Mouse (Mus musculus) T-helper 2 cell (primary cell): ENCODE results near the gene Gm21149.
"Not testable (repeated sequence)": the region's sequence is repeated elsewhere in the genome, so short reads cannot be mapped to it uniquely, and the experiment has no call there.

Experiments
- in situ Hi-C: fragments of 300-600 bp; cut with MboI, MseI; formaldehyde crosslinking; loops from one replicate; pipeline ENCODE4 v1.15.1; 2025; ENCODE audit warnings: high pct_unique_total_duplicates

Gm21149 gene

GRCm38 (mm10) chr5:15476423-15476822, at the start of gene Gm21149:
Gene Gm21149, minus strand, starts transcription at chr5:15476523.
- in situ Hi-C loops = loop anchor here (5.0 kb wide), 1 partner anchor 51 kb away; the partner anchor contains the start of gene Gm21190

GRCm38 (mm10) chr5:15522470-15522869, 46.1 kb upstream of the Gm21149 start:
- in situ Hi-C loops = not testable (repeated sequence)

- in situ Hi-C loops = not testable (repeated sequence)
Observed at GRCm38 (mm10) chr5:15522028-15522427, 45.7 kb upstream of the Gm21149 start.

- in situ Hi-C loops = not testable (repeated sequence)
Observed at GRCm38 (mm10) chr5:15520418-15520817, 44.1 kb upstream of the Gm21149 start.

DNA sequence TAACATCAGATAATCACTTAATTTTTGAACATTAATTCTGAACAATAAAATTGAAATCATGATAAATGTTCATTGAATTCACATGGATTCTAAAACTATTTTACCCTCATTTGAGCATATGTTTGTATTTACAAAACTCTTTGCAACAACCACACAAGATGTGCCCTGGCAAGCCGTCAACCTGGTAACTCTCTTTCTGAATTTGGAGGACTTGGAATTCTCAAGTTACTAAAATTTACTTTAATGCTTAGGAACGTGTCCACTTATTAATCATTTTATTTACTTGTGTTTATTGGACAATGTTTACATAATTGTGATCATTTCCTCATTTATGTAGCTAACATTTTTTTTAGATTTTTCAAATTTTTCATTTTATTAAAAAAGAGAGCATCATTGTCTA, 40.8 kb upstream of the Gm21149 start:
- in situ Hi-C loops = not testable (repeated sequence)

DNA sequence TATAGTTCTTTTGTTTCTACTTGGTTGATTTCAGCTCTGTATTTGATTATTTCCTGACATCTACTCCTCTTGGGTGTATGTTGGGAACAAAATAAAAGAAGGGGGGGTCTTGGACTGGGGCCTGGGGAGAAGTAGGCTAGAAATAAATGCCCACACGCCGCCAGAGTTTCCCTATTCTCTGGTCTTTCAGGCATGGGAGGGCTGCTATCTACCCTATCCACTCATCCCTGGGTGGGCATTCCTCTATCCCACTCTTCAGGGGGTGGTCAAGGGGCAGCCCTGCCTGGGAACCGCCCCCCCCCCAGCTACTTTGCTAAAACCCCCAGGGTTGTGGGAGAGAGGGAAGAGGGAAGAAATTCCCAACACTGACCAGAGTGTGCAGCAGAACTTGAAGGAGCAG, 35.9 kb upstream of the Gm21149 start:
- in situ Hi-C loops = loop anchor here (5.0 kb wide), 1 partner anchor 555 kb away; no protein-coding TSS in a partner anchor

- in situ Hi-C loops = loop anchor here (5.0 kb wide), 2 partner anchors 182 to 553 kb away; no protein-coding TSS in a partner anchor
Observed at GRCm38 (mm10) chr5:15509911-15510310, 33.6 kb upstream of the Gm21149 start.

- in situ Hi-C loops = loop anchor here (5.0 kb wide), 1 partner anchor 184 kb away; no protein-coding TSS in a partner anchor
Observed at GRCm38 (mm10) chr5:15508460-15509451, 32.4 kb upstream of the Gm21149 start.

GRCm38 (mm10) chr5:15507757-15508459, 31.6 kb upstream of the Gm21149 start:
- in situ Hi-C loops = loop anchor here (5.0 kb wide), 1 partner anchor 184 kb away; no protein-coding TSS in a partner anchor

- in situ Hi-C loops = loop anchor here (5.0 kb wide), 1 partner anchor 185 kb away; no protein-coding TSS in a partner anchor
Observed at GRCm38 (mm10) chr5:15507309-15507619, 30.9 kb upstream of the Gm21149 start.

- in situ Hi-C loops = loop anchor here (5.0 kb wide), 1 partner anchor 186 kb away; no protein-coding TSS in a partner anchor
Observed at GRCm38 (mm10) chr5:15506575-15507308, 30.4 kb upstream of the Gm21149 start.

DNA sequence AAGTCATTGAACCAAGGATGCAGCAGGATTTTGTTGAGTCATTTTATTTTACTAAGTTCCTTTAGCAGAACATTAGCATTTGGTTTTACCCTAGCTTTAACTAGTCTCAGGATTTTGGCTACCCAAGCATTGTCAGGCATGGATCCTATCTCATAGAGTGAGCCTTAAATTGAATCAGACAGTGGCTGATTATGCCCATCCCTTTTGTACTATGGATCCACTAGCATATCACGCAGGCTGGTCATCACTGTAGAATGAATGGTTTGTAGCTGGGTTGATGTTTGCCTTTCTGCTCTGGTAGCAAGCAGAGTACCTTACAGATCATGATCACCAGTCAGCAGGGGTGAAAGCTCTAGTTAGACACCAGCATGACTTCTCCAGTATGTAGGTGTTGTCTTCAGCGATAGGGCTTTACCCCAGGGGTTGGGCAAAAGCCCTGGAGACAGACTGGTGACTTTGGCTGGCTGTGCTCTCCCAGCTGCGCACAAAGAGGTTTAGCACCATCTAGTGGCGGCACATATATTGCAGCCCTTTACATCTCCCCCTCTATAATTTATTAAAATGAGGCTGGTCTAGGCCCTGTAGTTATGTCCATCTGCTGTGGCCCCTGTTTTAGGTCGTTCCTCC, 22.6 kb upstream of the Gm21149 start:
- in situ Hi-C loops = not testable (repeated sequence)

DNA sequence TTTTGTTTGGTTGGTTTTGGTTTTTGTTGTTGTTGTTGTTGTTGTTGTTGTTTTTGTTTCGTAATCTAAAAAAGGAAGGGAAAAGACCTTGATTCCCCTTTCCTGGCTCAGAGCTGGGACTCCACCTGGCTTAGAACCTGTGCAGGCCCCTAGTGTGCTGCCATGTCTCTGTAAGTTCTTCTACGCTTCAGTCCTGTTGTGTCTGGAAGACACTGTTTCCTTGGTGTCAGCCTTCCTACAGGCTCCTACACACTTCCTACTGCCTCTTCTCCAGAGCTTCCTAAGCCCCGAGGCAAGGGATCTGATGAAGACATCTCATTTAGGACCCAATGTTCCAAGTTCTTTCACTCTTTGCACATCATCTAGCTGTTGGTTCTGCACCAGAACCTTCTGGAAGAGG, 22.0 kb upstream of the Gm21149 start:
- in situ Hi-C loops = not testable (repeated sequence)

- in situ Hi-C loops = not testable (repeated sequence)
Observed at GRCm38 (mm10) chr5:15490934-15491333, 14.6 kb upstream of the Gm21149 start.

DNA sequence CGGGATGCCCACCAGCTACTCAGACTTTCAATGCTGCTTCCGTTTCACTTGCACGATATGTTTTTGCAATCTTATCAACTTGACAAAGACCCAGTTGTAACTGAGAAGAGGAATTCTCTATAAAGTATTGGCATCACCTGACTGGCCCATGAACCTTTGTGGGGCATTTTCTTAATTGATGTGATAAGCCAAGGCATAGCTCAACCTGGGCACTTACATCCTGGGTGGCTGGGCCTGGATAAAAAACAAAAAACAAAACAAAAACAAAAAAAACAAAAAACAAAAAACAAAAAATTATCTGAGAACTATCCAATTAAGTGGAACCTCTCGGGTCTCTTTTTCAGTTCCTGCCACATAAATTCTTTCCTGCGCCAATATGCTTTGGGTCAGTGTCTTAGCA, 12.4 kb upstream of the Gm21149 start:
- in situ Hi-C loops = loop anchor here (5.0 kb wide), 1 partner anchor 64 kb away; no protein-coding TSS in a partner anchor

- in situ Hi-C loops = loop anchor here (5.0 kb wide), 1 partner anchor 68 kb away; no protein-coding TSS in a partner anchor
Observed at GRCm38 (mm10) chr5:15484616-15485015, 8.3 kb upstream of the Gm21149 start.

DNA sequence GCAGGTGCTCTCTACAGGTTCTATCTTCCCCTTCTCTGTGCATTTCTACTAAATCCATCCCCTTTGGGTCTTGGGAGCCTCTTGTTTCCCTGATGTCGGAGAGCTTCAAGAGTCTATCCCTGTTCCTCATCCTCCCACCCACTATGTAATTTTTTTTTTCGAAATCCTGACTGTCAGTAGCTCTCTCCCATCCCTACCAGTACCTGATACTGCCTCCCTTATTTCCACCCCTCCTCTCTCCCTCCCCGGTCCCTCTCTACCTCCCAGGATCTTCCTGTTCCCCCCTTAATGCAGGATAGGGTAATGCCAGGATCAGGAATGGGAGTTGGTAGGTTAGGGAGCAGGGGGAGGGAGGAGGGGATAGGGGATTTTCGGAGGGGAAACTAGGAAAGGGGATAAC, 7.3 kb upstream of the Gm21149 start:
- in situ Hi-C loops = not testable (repeated sequence)

DNA sequence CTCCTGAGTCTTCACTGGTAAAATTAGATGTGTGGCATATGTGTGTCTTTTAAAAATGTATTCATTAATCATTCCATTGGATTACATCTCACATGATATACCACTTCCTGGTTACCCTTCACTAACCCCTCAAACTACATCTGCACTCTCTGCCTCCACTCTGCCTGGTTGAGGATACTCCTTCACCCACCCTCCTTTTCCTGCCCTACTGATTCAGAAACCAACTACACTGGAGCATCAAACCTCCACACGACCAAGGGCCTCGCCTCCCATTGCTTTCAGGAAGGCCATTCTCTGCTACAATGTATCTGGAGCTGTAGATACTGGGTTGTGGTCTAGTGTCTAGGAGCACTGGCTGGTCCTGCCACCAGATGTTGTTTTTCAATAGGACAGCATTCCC, 6.5 kb upstream of the Gm21149 start:
- in situ Hi-C loops = not testable (repeated sequence)

- in situ Hi-C loops = loop anchor here (5.0 kb wide), 1 partner anchor 498 kb away; no protein-coding TSS in a partner anchor
Observed at GRCm38 (mm10) chr5:15470141-15470540, 6.2 kb downstream of the Gm21149 start.

DNA sequence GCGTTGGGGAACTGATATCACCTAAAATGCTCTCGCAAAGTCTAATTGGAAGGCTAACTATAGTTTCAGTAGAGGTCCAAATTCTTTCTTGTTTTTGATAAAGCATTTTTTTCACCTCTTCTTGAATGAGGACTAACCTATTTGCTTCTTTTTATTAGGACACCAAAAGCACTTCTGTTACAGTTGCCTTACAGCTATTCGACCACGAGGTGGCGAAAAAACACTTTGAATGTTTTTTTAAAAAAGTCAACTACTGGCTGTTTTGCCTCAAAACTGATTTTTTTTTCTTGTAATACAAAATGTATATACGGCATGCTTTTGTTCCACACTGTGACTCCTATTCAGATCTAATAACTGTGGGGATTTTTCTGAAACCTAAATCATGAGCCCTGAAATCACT, 8.6 kb downstream of the Gm21149 start:
- in situ Hi-C loops = not testable (repeated sequence)

DNA sequence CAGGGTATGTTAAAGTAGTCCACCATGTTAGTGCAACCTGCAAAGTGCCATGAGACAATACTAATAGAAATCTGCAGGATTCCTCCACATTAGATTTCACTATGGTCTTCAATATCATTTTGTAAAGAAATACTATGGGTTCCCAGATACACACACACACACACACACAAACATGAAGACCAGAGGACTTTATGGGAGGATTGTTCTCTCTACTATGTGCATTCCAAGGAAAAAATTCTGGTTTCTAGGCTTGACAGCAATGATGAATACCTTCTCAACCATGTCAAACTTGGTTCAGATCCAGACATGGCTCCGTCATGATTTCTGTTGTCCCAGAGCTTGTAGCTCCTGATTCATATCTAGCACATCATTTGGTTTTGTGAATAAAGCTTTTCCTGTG, 10.1 kb downstream of the Gm21149 start:
- in situ Hi-C loops = not testable (repeated sequence)
